Mouse (Mus musculus) hindbrain, embryonic 14.5 days (tissue): ENCODE data around the gene Spata6. TPM values are rescaled to one million over a fixed set of nuclear protein-coding genes. Genes with fewer than 3 reads are reported as not detected.

Source experiments
- polyA plus RNA-seq: library from polyadenylated mRNA; unstranded; fragments of >200 nt; fragmentation: Nextera tagmentation; extraction: Ambion mirVana; gene quantifications from 2 replicates; pipeline ENCODE4 v1.2.1, GENCODE M21; 2014

The Spata6 gene
- polyA plus RNA-seq, 1 experiment from 2014 or later, result 19.0 TPM

Other genes starting within 250 kb of the Spata6 start
- gene Slc5a9, start 182.9 kb downstream of the Spata6 start, polyA plus RNA-seq, result 0.10 TPM in 1 of 2 replicates, not detected in the other
- not detected in 2 replicates for gene Skint8, start 199.4 kb downstream of the Spata6 start, polyA plus RNA-seq